Mouse (Mus musculus) layer of hippocampus, adult 18-20 months (tissue): ENCODE data around the gene Jtb. TPM values are rescaled to one million over a fixed set of nuclear protein-coding genes. Genes with fewer than 3 reads are reported as not detected.

Experiments
- microRNA-seq, 2 experiments: library from miRNA; unstranded; fragments of <30 nt; microRNA quantifications; one replicate each; pipeline ENCODE4 v1.2.0; 2021
- total RNA-seq, 2 experiments: library from RNA; stranded (reverse); gene quantifications; 2 replicates each; pipeline ENCODE4 v1.2.3; 2021

Gene Jtb
- total RNA-seq, 2 experiments from 2014 or later = 44.1 to 46.2 TPM

Small RNAs within 50 kb of the gene (microRNA-seq; reads per million reads assigned to microRNA genes)
- gene Mir7012 = 0.39 to 0.99 reads per million in 2 experiments

Other genes with a start within 250 kb of the Jtb start
- gene Hax1, start 232.8 kb upstream of the Jtb start, total RNA-seq = 10 to 100 TPM; 91.7 to 93.8 TPM
- 10 to 100 TPM; 92.5 to 95.2 TPM for gene 4933434E20Rik, start 180.0 kb upstream of the Jtb start, total RNA-seq
- 100 to 1,000 TPM; 166 to 176 TPM for gene Ubap2l, start 179.0 kb upstream of the Jtb start, total RNA-seq
- gene Tpm3, start 158.9 kb upstream of the Jtb start, total RNA-seq = 100 to 1,000 TPM; 170 to 172 TPM
- gene Nup210l, start 127.5 kb upstream of the Jtb start, total RNA-seq = under 1 TPM; 0.28 to 0.32 TPM
- gene Rps27, start 17.9 kb upstream of the Jtb start, total RNA-seq = 1,000 to 10,000 TPM in 1 of 2 experiments, 100 to 1,000 TPM in 1; 993 to 1,005 TPM
- gene Rab13, start 17.9 kb upstream of the Jtb start, total RNA-seq = 10 to 100 TPM in 1 of 2 experiments, 1 to 10 TPM in 1; 9.4 to 10.4 TPM
- gene Creb3l4, start 11.9 kb downstream of the Jtb start, total RNA-seq = under 1 TPM in 1 of 2 experiments, not detected in 1; 0.41 TPM
- gene Slc39a1, start 16.6 kb downstream of the Jtb start, total RNA-seq = 10 to 100 TPM; 39.0 to 45.3 TPM
- gene Crtc2, start 22.6 kb downstream of the Jtb start, total RNA-seq = 10 to 100 TPM; 36.4 to 45.7 TPM
- gene Dennd4b, start 33.6 kb downstream of the Jtb start, total RNA-seq = 10 to 100 TPM; 30.1 to 31.9 TPM
- gene Gatad2b, start 61.6 kb downstream of the Jtb start, total RNA-seq = 100 to 1,000 TPM; 104 to 106 TPM
- gene Slc27a3, start 158.3 kb downstream of the Jtb start, total RNA-seq = 10 to 100 TPM; 12.3 to 12.7 TPM
- 10 to 100 TPM; 65.1 to 68.4 TPM for gene Ints3, start 202.0 kb downstream of the Jtb start, total RNA-seq
- 1 to 10 TPM; 5.7 to 5.9 TPM for gene Npr1, start 234.3 kb downstream of the Jtb start, total RNA-seq
- 10 to 100 TPM; 83.1 to 84.0 TPM for gene Ilf2, start 244.5 kb downstream of the Jtb start, total RNA-seq